Mouse (Mus musculus): ENCODE data around the gene Fchsd2.

DNA sequence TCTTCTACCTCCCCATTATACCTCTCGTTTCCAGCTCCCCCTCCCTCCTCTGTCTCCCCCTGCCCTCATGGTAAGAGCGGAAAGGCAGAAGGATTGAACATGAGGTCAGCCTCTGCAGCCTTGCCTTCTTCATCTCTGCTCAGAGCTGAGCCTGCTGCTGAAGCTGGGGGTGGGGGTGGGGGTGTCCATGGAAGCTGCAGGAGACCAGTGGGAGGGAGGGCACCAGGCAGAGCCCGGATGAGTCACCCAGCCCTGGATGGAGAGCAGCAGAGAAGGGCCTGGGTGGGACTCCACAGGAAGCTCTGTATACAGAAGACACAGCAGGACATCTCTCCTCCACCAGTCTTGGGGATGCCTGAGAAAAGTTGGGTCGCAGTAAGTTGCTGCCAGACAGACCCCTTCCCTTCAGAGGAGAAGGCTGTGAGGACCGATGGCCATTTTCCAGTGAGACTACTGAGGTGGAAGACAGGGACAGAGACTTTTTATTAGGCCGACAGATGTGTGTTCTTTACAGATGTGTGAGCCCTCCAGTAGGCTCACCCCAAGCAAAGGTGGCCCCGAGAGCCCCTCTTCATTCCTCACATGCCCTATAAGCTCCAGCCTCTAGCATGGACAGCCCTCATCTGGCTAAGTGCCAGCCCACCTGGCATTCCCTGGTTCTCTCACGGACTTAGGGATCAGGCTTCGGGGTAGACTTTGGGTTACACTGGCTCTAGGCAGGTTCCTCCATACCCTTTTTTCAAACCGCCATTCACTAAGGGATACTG lies 237.6 kb downstream of the Fchsd2 start:
- TF ChIP-seq CTCF (IDR thresholded peaks at IDR 0.05; ENCODE audit: low read depth, low read length): no peak
- no peak for TF ChIP-seq POLR2A (IDR thresholded peaks at IDR 0.05; ENCODE audit: extremely low read depth, insufficient read depth, low read length)
